Mouse (Mus musculus) heart, embryonic 13.5 days (tissue): ENCODE data around the gene Sptbn1. TPM values are rescaled to one million over a fixed set of nuclear protein-coding genes. Genes with fewer than 3 reads are reported as not detected.

Source experiments
- ATAC-seq: fragments of 200-750 bp; cut with Nextera tagmentation; 2 replicates; pipeline ENCODE4 v1.8.0; 2017; ENCODE audit warnings: moderate TSS enrichment; ENCODE audit not compliant: insufficient number of reproducible peaks, low FRiP score, low TSS enrichment; ENCODE audit errors: extremely low read depth
- H3K27ac ChIP-seq: fragments of 300-500 bp; sonication (generic); replicated peaks from 2 replicates; pipeline ENCODE4 v1.5.1; 2015; ENCODE audit warnings: moderate library complexity, mild to moderate bottlenecking, inconsistent platforms
- H3K27me3 ChIP-seq: fragments of 300-500 bp; sonication (generic); replicated peaks from 2 replicates; pipeline ENCODE4 v1.6.1; 2015; ENCODE audit warnings: mild to moderate bottlenecking, inconsistent platforms
- H3K36me3 ChIP-seq: fragments of 300-500 bp; sonication (generic); 2 replicates; pipeline ENCODE4 v1.6.1; 2015; ENCODE audit warnings: mild to moderate bottlenecking, inconsistent platforms
- H3K4me1 ChIP-seq: fragments of 300-500 bp; sonication (generic); 2 replicates; pipeline ENCODE4 v1.6.1; 2015; ENCODE audit warnings: inconsistent platforms
- H3K4me2 ChIP-seq: fragments of 300-500 bp; sonication (generic); 2 replicates; pipeline ENCODE4 v1.6.1; 2015; ENCODE audit warnings: inconsistent platforms, mild to moderate bottlenecking, moderate library complexity
- H3K4me3 ChIP-seq: fragments of 300-500 bp; sonication (generic); 2 replicates; pipeline ENCODE4 v1.5.1; 2015; ENCODE audit warnings: moderate library complexity, mild to moderate bottlenecking, inconsistent platforms
- H3K9ac ChIP-seq: fragments of 300-500 bp; sonication (generic); 2 replicates; pipeline ENCODE4 v1.6.1; 2015; ENCODE audit warnings: inconsistent platforms, mild to moderate bottlenecking, moderate library complexity
- H3K9me3 ChIP-seq: fragments of 300-500 bp; sonication (generic); 2 replicates; pipeline ENCODE4 v1.6.1; 2016; ENCODE audit warnings: inconsistent platforms
- WGBS: fragments of 180-500 bp; shearing (Covaris S2); methylation state at CpG from one replicate; pipeline ENCODE4 v1.1.7; 2015; ENCODE audit warnings: mixed read lengths; 5-methylcytosine and 5-hydroxymethylcytosine counted together
- polyA plus RNA-seq: library from polyadenylated mRNA; unstranded; fragments of >200 nt; fragmentation: Nextera tagmentation; extraction: Ambion mirVana; gene quantifications from 2 replicates; pipeline ENCODE4 v1.2.1, GENCODE M21; 2015

Gene Sptbn1
- polyA plus RNA-seq, 1 experiment from 2014 or later, result 145 TPM

- Histone ChIP-seq H3K4me1 (peaks cover 92% of the 10 kb centered on the region), H3K36me3 (peaks cover 6% of the 10 kb centered on the region), H3K9ac (peak overlapping the region; percentile 17; the same call in 1 of the 2 replicates), H3K4me3 (no peak overlapping the region), H3K27me3 (no peaks in the 10 kb centered on the region), H3K9me3 (no peaks in the 10 kb centered on the region), H3K27ac (peak overlapping the region; percentile 59), H3K4me2 (no peak overlapping the region)
- WGBS, result 47% methylated on average over 5 of the region's 5 CpGs
- no peak for ATAC-seq
Measured at GRCm38 (mm10) chr11:30164515-30165214, 103.3 kb downstream of the Sptbn1 start.

GRCm38 (mm10) chr11:30163870-30164269, 104.1 kb downstream of the Sptbn1 start:
- peaks cover 14% of the 10 kb centered on the region for H3K36me3 ChIP-seq
- 76% methylated on average over 1 of the region's 1 CpGs for WGBS
- H3K9ac ChIP-seq, result no peak overlapping the region
- H3K4me1 ChIP-seq, result peaks cover 98% of the 10 kb centered on the region
- H3K4me2 ChIP-seq, result no peak overlapping the region
- no peak for ATAC-seq
- peak overlapping the region; percentile 59; the same call in 1 of the 2 replicates for H3K27ac ChIP-seq
- no peak overlapping the region for H3K4me3 ChIP-seq
- no peaks in the 10 kb centered on the region for H3K9me3 ChIP-seq
- no peaks in the 10 kb centered on the region for H3K27me3 ChIP-seq

DNA sequence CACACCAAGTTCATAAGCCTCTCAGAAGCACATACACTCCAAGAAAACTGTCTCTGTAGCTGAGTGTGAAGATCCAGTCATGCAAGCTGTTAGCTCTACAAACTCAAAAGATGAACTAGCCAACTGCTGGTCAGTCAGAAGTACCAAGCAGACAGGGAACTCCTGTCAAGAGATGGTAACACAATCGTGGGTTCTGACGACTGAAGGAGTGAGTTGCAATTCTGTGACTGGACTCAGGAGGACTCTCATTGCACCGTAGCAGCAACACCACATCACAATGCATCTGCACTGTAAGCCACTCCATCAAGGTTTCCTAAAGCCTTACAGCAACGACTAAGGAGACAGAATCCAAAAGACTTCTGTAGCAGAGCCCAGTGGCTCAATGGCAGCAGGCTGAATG, 104.9 kb downstream of the Sptbn1 start:
- WGBS, result 48% methylated on average over 4 of the region's 4 CpGs
- ATAC-seq, result no peak
- Histone ChIP-seq H3K27me3 (no peaks in the 10 kb centered on the region), H3K4me2 (no peak overlapping the region), H3K9ac (no peak overlapping the region), H3K4me1 (peaks cover 98% of the 10 kb centered on the region), H3K4me3 (no peak overlapping the region), H3K27ac (peak overlapping the region; percentile 93), H3K9me3 (no peaks in the 10 kb centered on the region), H3K36me3 (peaks cover 22% of the 10 kb centered on the region)

DNA sequence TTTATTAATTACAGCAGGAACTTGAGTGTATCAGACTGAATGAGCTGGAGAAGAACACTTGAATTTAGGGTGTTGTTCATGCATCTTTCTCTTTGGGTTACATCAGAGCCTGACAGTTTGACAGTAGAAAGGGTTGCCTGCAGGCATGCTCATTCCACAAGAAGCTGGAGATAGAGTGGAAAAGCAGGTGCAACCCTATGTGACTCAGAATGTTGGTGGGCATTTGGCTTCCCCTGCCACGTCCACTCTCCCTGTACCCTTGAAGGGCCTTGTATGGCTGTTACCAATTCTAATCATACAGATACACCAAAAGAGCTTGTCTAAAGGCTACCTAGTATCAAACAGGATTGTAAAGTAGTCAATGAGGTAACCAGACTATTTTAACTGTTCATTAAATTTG, 106.2 kb downstream of the Sptbn1 start:
- H3K27ac ChIP-seq, result peak overlapping the region; percentile 93
- peaks cover 32% of the 10 kb centered on the region for H3K36me3 ChIP-seq
- H3K27me3 ChIP-seq, result no peaks in the 10 kb centered on the region
- no peak overlapping the region for H3K4me3 ChIP-seq
- H3K9ac ChIP-seq, result peak overlapping the region; percentile 34
- no peak for ATAC-seq
- H3K4me2 ChIP-seq, result peak overlapping the region; percentile 35
- no peaks in the 10 kb centered on the region for H3K9me3 ChIP-seq
- whole genome bisulfite sequencing, result 33% methylated on average over 1 of the region's 1 CpGs
- peaks cover 97% of the 10 kb centered on the region for H3K4me1 ChIP-seq

GRCm38 (mm10) chr11:30161173-30161650, 106.8 kb downstream of the Sptbn1 start:
- no peaks in the 10 kb centered on the region for H3K27me3 ChIP-seq
- peak; percentile 81 for ATAC-seq
- peaks cover 33% of the 10 kb centered on the region for H3K36me3 ChIP-seq
- 2% methylated on average over 6 of the region's 6 CpGs for WGBS
- no peak overlapping the region for H3K4me3 ChIP-seq
- peak overlapping the region; percentile 34 for H3K9ac ChIP-seq
- H3K9me3 ChIP-seq, result no peaks in the 10 kb centered on the region
- H3K27ac ChIP-seq, result peak overlapping the region; percentile 93
- peak overlapping the region; percentile 35 for H3K4me2 ChIP-seq
- peaks cover 97% of the 10 kb centered on the region for H3K4me1 ChIP-seq

DNA sequence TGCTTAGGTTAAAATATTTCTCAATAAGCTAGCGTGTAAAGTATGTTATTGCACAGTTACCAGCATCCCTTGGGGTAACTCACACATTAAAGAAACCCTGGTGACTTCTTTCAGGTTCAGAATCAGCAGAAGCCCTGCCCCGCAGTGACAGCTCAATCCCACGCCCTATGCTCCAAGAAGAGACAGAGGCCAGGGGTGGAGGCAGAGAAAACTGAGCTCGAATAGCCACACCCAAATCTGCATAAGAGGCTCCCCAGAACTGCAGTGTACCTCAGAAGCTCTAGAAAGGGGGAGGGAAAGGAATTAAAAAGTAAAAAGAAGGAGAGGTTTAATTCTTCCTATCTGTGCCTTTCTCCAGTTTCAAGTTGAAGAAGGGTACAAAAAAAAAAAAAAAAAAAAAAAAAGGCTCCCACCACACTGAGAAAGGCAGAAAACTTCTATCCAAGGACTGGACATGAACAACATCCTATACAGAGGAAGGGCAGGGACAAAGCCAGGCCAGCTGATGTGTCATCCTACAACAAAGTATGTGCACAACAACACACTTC, 107.3 kb downstream of the Sptbn1 start:
- Histone ChIP-seq H3K9me3 (no peaks in the 10 kb centered on the region), H3K27ac (peak overlapping the region; percentile 93), H3K36me3 (peaks cover 33% of the 10 kb centered on the region), H3K4me1 (peaks cover 97% of the 10 kb centered on the region), H3K4me3 (no peak overlapping the region), H3K4me2 (peak overlapping the region; percentile 35), H3K9ac (peak overlapping the region; percentile 67; the same call in 1 of the 2 replicates), H3K27me3 (no peaks in the 10 kb centered on the region)
- ATAC-seq, result no peak
- 40% methylated on average over 4 of the region's 4 CpGs for WGBS

- no peak overlapping the region for H3K4me3 ChIP-seq
Measured at GRCm38 (mm10) chr11:30159545-30160255, 108.3 kb downstream of the Sptbn1 start.

GRCm38 (mm10) chr11:30158028-30158700, 109.8 kb downstream of the Sptbn1 start:
- peaks cover 96% of the 10 kb centered on the region for H3K4me1 ChIP-seq
- peak overlapping the region; percentile 5; the same call in 1 of the 2 replicates for H3K4me3 ChIP-seq
- peaks cover 46% of the 10 kb centered on the region for H3K36me3 ChIP-seq
- peak overlapping the region; percentile 93 for H3K27ac ChIP-seq
- no peaks in the 10 kb centered on the region for H3K9me3 ChIP-seq
- WGBS, result 12% methylated on average over 8 of the region's 8 CpGs
- no peaks in the 10 kb centered on the region for H3K27me3 ChIP-seq
- peak; percentile 34; the same call in 1 of the 2 replicates for ATAC-seq
- peak overlapping the region; percentile 49 for H3K4me2 ChIP-seq
- peak overlapping the region; percentile 70 for H3K9ac ChIP-seq

More at GRCm38 (mm10) chr11:30159545-30160255, 108.3 kb downstream of the Sptbn1 start:
- Histone ChIP-seq H3K9me3 (no peaks in the 10 kb centered on the region), H3K9ac (no peak overlapping the region), H3K36me3 (peaks cover 33% of the 10 kb centered on the region), H3K4me2 (no peak overlapping the region), H3K27ac (peak overlapping the region; percentile 93), H3K27me3 (no peaks in the 10 kb centered on the region), H3K4me1 (peaks cover 96% of the 10 kb centered on the region)
- ATAC-seq, result no peak
- 85% methylated on average over 4 of the region's 4 CpGs for WGBS

DNA sequence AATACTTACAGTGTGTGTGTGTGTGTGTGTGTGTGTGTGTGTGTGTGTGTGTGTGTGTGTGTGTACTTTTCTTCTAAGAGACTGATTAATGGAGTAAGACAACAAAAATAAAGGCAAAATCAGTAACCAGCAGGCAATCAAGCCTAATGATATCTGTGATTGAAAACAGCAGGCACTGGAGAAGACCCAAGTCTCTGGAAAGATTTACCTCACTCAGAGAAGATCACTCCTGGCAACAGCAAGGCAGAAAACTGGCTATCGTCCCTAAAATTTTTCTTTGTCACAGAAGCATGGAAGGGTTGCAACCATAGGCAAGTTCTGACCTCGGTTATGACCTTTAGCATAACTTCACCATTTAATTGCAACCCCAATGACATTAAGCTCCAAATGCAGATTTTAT, 112.1 kb downstream of the Sptbn1 start:
- Histone ChIP-seq H3K27me3 (no peaks in the 10 kb centered on the region), H3K27ac (peak overlapping the region; percentile 38), H3K36me3 (peaks cover 68% of the 10 kb centered on the region), H3K4me2 (no peak overlapping the region), H3K9ac (no peak overlapping the region), H3K4me1 (peaks cover 90% of the 10 kb centered on the region), H3K4me3 (no peak overlapping the region), H3K9me3 (no peaks in the 10 kb centered on the region)
- WGBS, result 56% methylated on average over 2 of the region's 2 CpGs
- ATAC-seq, result no peak

GRCm38 (mm10) chr11:30154980-30155379, 113.0 kb downstream of the Sptbn1 start:
- WGBS, result 26% methylated on average over 2 of the region's 2 CpGs
- peaks cover 80% of the 10 kb centered on the region for H3K4me1 ChIP-seq
- no peak overlapping the region for H3K9ac ChIP-seq
- H3K9me3 ChIP-seq, result no peaks in the 10 kb centered on the region
- peak overlapping the region; percentile 68 for H3K27ac ChIP-seq
- H3K27me3 ChIP-seq, result no peaks in the 10 kb centered on the region
- H3K36me3 ChIP-seq, result peaks cover 75% of the 10 kb centered on the region
- no peak overlapping the region for H3K4me3 ChIP-seq
- no peak overlapping the region for H3K4me2 ChIP-seq
- ATAC-seq, result no peak

DNA sequence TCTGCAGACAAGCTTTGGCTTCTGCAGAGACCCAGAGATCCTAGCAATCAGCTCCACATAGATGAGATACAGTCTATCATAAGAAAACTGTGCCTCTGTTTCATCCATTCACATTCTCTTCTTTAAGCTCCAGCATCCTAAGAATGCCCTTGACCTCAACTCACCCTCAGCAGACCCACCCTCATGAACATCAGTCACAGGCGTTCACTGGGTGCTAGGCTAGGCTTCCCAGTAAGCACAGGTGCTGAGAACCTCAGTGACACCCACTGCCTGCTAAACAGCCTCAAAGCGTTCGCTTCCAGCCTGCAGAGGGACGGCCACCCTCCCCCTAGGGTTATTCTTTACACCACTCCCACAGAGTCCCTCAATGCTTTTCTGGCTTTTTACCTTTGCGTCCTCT, 119.1 kb downstream of the Sptbn1 start:
- Histone ChIP-seq H3K9ac (no peak overlapping the region), H3K27ac (0 out of 2 replicates have a peak overlapping the region, but pooled peaks have one; percentile 22), H3K4me1 (peaks cover 34% of the 10 kb centered on the region), H3K4me2 (no peak overlapping the region), H3K9me3 (no peaks in the 10 kb centered on the region), H3K36me3 (peaks cover 97% of the 10 kb centered on the region), H3K4me3 (no peak overlapping the region), H3K27me3 (no peaks in the 10 kb centered on the region)
- ATAC-seq, result no peak
- 67% methylated on average over 5 of the region's 5 CpGs for WGBS
